In genomic region chr9:13699061-13699780, GRCm38 (mm10) we compare ENCODE assay signal across 16 mouse cellular contexts. TPM values are rescaled to one million over a fixed set of nuclear protein-coding genes. Genes with fewer than 3 reads are reported as not detected.
A peak's percentile ranks its signal among the peaks of the same experiment; 100 is the strongest.
DNase-seq lines count a peak whose midpoint lies in the region; ATAC-seq and TF ChIP-seq lines count a peak whose summit lies in the region.
"Had no signal": no experiment of that assay in that cellular context is flagged by ENCODE, and none has a peak within 500 bp of the region (broad histone marks: within the 10 kb centered on the region; RNA-seq: fewer than 3 reads in every experiment).

No protein-coding gene starts in this region.

- no peaks in the 10 kb centered on the region for H3K27me3 ChIP-seq in forebrain, postnatal 0 days (ENCODE audit: insufficient read depth, low read length)
- no peaks in the 10 kb centered on the region for H3K27me3 ChIP-seq in midbrain, embryonic 12.5 days
- H3K27me3 ChIP-seq: CH12.LX; intestine, embryonic 15.5 days had no signal

- intact Hi-C loops in left cerebral cortex, postnatal 4 days (cut with DNase I): no loop called here

- no peak overlapping the region for H3K27ac ChIP-seq in forebrain, postnatal 0 days (ENCODE audit: low read depth, low read length)
- H3K27ac ChIP-seq in midbrain, embryonic 12.5 days (replicated peaks): peak overlapping the region; percentile 79
- H3K27ac ChIP-seq: gastrocnemius, adult 2 months; intestine, embryonic 15.5 days had no signal

- H3K36me3 ChIP-seq in forebrain, postnatal 0 days (ENCODE audit: insufficient read depth): no peaks in the 10 kb centered on the region; the same call in 1 of the 2 replicates
- H3K36me3 ChIP-seq in midbrain, embryonic 12.5 days: peaks cover 14% of the 10 kb centered on the region; the same call in 1 of the 2 replicates
- H3K36me3 ChIP-seq: intestine, embryonic 15.5 days had no signal

- no peaks in the 10 kb centered on the region for H3K9me3 ChIP-seq in forebrain, postnatal 0 days (ENCODE audit: low read length)
- H3K9me3 ChIP-seq in midbrain, embryonic 12.5 days: no peaks in the 10 kb centered on the region
- H3K9me3 ChIP-seq: intestine, embryonic 15.5 days had no signal

- H3K4me1 ChIP-seq in forebrain, postnatal 0 days (ENCODE audit: insufficient read depth): 0 out of 2 replicates have a peak, but pooled peaks cover 7% of the 10 kb centered on the region
- H3K4me1 ChIP-seq in midbrain, embryonic 12.5 days: peaks cover 28% of the 10 kb centered on the region
- H3K4me1 ChIP-seq: intestine, embryonic 15.5 days had no signal

- peak; percentile 66 for DNase-seq in embryo, embryonic 11 days
- peak; percentile 26 for DNase-seq in forebrain, postnatal 0 days
- DNase-seq in adipocyte (ENCODE audit: low spot score): no peak
- no peak for DNase-seq in lung, postnatal 25 days (ENCODE audit: low spot score)
- no peak for DNase-seq in left cerebral cortex, postnatal 4 days
- DNase-seq in right cerebral cortex, postnatal 4 days: no peak
- DNase-seq: cerebellum, postnatal 14 days; gastrocnemius, adult 2 months; kidney, postnatal 36 days; lung, postnatal 10 days; retina, postnatal 1 day; thymus, postnatal 4 days had no signal

- no peak overlapping the region for H3K9ac ChIP-seq in forebrain, postnatal 0 days
- no peak overlapping the region for H3K9ac ChIP-seq in midbrain, embryonic 12.5 days (replicated peaks)
- H3K9ac ChIP-seq: intestine, embryonic 15.5 days had no signal

- no peak overlapping the region for H3K4me2 ChIP-seq in forebrain, postnatal 0 days (ENCODE audit: low read depth)
- H3K4me2 ChIP-seq in midbrain, embryonic 12.5 days (replicated peaks): peak overlapping the region; percentile 34
- H3K4me2 ChIP-seq: intestine, embryonic 15.5 days had no signal

- H3K4me3 ChIP-seq in forebrain, postnatal 0 days (ENCODE audit: low read depth, low read length): no peak overlapping the region
- H3K4me3 ChIP-seq in midbrain, embryonic 12.5 days: no peak overlapping the region
- H3K4me3 ChIP-seq: erythroblast, embryonic 14.5 days; gastrocnemius, adult 2 months; intestine, embryonic 15.5 days had no signal

- ATAC-seq in forebrain, postnatal 0 days: peak; percentile 77
- ATAC-seq in midbrain, embryonic 12.5 days (ENCODE audit: low FRiP score, low read depth): peak; percentile 89
- ATAC-seq: intestine, embryonic 15.5 days had no signal

- no peak for TF ChIP-seq CTCF in forebrain, postnatal 0 days (IDR thresholded peaks at IDR 0.05; ENCODE audit: low read depth)

- 14% methylated on average over 14 of the region's 14 CpGs for WGBS in forebrain, postnatal 0 days
- WGBS in midbrain, embryonic 12.5 days: 16% methylated on average over 14 of the region's 14 CpGs

RNA-seq across cellular contexts. Expression of gene Mtmr2, which starts 49.0 kb away (rescaled TPM):
- 44.2 and 50.3 TPM in 2 replicates for total RNA-seq in forebrain, postnatal 0 days (2014; rRNA removed)
- polyA plus RNA-seq in forebrain, postnatal 0 days (2015; fragmentation: Nextera tagmentation; extraction: Ambion mirVana): 44.2 and 53.5 TPM in 2 replicates
- 75.5 and 80.1 TPM in 2 replicates for polyA plus RNA-seq in midbrain, embryonic 12.5 days (2016; fragmentation: Nextera tagmentation; extraction: Ambion mirVana)
- total RNA-seq in left cerebral cortex, postnatal 4 days (2021): 10 to 100 TPM; 45.1 to 46.0 TPM

Comparison
In these comparisons a context has a peak if more than half of its experiments do, and no peak if none do; other contexts are left out.
1. DNase-seq: peak in embryo, embryonic 11 days (single experiment) and forebrain, postnatal 0 days (single experiment); none in adipocyte (single experiment), lung, postnatal 25 days (single experiment), left cerebral cortex, postnatal 4 days (single experiment) and right cerebral cortex, postnatal 4 days (single experiment).